Mouse (Mus musculus) cerebellum, adult 2 months (tissue): ENCODE data around the gene Tespa1.
"Not testable (repeated sequence)": the region's sequence is repeated elsewhere in the genome, so short reads cannot be mapped to it uniquely, and the experiment has no call there.

Experiments used
- CTCF ChIP-seq: fragments of 200-500 bp; IDR thresholded peaks from 2 replicates; pipeline ENCODE4 v1.5.1; 2011; ENCODE audit warnings: low read depth, mild to moderate bottlenecking, control low read depth, low read length, moderate library complexity, borderline replicate concordance; ENCODE audit not compliant: insufficient read depth
- POLR2A ChIP-seq: fragments of 200-500 bp; IDR thresholded peaks from 2 replicates; pipeline ENCODE4 v1.6.1; 2011; ENCODE audit warnings: low read length, control low read depth, borderline replicate concordance; ENCODE audit not compliant: insufficient read depth

- not testable (repeated sequence) for TF ChIP-seq POLR2A
- peak; percentile 39; the same call in 1 of the 2 replicates for TF ChIP-seq CTCF
Observed at GRCm38 (mm10) chr10:130298748-130299147, 23.9 kb upstream of the Tespa1 start.
